Mouse (Mus musculus) megakaryocyte, embryonic 14.5 days (primary cell): ENCODE results near the gene Manf.

Source experiments
- FLI1 ChIP-seq: IDR thresholded peaks from 2 replicates; pipeline ENCODE4 v1.6.1; 2012; ENCODE audit warnings: low read length, inconsistent platforms, mixed read lengths
- GATA1 ChIP-seq: IDR thresholded peaks from 3 replicates; pipeline ENCODE4 v1.6.1; 2012; ENCODE audit warnings: mixed read lengths, low read length, inconsistent platforms, borderline replicate concordance

DNA sequence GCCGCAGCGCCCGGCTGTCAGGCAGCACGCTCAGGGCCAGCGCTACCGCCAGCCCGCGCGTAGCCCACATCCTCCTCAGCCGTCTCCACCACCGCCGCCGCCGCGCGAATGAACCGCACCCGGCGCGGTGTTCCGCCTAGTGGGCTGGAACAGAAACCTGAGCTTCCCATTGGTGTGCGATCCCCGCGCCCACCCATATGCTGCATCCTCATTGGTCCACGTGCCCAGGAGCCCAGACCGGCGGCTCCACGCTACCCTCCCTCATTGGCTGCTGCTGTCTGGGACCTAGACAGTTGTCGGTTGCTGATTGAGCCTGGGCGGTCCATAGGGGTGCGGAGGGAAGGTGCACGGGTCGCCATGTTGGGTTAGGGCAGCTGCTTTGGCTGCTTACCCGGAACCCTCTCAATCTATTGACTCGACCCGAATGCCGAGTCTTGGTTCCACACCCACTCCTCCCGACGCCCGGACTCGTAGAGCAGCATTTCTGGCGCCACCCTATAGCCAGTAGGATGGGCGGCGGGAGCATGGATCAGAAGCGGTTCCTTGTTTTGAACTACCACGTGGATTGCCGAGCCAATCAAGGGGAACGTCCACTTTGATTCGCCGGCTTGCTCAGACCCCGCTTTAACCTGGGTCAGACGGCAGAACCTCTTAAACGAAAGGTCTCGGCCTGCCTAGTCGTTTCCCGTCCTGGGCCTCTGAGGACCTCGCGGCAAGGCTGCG, at the start of gene Manf:
- TF ChIP-seq GATA1 (no peak), FLI1 (no peak)
